Mouse (Mus musculus) lung, postnatal 10 days (tissue): Measurements from ENCODE around the gene Mtch2.
A peak's percentile ranks its signal among the peaks of the same experiment; 100 is the strongest.
"Not testable (repeated sequence)": the region's sequence is repeated elsewhere in the genome, so short reads cannot be mapped to it uniquely, and the experiment has no call there.

Experiments
- DNase-seq: peaks from one replicate; pipeline ENCODE4 v3.0.0; 2021

Mtch2 gene

GRCm38 (mm10) chr2:90866524-90866923 lies 19.6 kb downstream of the Mtch2 start:
- DNase-seq: peak; percentile 90

GRCm38 (mm10) chr2:90870136-90870601 lies 23.2 kb downstream of the Mtch2 start:
- DNase-seq: peak; percentile 51

- peak; percentile 60 for DNase-seq
These were observed 24.4 kb downstream of the Mtch2 start for GRCm38 (mm10) chr2:90871180-90871961.

DNA sequence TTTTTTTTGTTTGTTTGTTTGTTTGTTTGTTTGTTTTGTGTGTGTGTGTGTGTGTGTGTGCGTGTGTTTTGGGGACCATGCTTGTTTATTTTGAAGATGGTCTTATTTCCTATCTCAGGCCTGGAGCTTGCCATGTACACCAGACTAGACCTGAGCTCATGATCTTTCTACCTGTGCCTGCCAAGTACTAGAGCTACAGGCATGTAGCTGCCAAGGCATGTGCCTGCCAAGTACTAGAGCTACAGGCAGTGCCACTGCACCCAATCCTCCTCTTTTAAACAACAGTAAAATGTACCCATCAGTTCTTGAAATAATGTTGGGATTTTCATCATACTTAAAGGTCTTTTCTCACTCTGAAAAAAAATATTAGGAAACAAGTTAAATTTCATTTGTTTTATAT lies 27.1 kb downstream of the Mtch2 start:
- DNase-seq: no peak

DNA sequence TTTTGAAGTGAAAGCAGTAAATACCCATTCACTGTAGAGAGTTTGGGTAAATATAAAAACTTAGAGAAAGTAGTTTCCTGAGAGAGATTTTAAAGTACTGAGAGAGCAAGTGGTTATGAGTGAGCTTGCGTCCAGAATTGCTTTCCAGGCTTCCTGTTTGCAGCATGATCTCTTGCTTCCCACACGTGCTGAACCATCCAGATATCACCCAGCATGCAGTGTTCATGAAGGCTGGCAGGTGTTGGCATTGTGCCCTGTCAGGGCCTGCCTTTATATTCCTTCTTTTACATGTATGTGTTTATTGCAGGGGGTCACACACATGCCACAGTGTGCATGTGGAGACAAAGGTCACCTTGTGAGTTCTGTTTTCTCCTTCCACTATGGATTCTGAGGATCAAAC lies 28.3 kb downstream of the Mtch2 start:
- no peak for DNase-seq

DNA sequence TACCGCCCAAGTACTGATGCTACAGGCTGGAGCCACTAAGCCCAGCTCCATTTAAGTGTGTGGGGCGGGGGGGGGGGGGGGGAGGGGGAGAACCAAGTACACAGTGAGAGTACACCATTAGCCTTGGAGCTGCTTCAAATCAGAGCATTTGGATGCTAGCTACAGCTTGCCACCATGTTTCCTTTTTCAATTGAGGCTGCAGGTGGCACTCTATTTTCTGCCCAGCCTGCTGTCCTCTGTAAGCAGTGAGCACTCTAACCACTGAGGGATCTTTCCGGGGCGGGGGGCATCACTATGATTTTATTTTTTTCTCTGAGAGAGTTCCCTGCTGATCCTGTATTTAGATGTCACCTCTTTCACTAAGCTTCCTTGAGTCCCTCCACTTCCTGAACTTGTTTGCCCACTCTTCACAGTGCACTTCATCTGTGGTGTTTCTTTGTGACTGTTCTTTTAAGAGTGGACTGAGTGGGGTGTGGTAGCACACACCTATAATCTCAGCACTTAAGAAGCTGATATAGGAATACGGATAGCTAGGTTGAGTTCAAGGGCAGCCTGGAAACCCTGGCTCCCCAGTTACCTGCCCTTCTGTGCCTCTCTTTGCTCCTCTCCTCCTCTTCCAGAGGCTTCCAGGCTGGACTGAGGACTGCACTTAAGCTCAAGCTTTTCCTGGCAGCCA lies 30.8 kb downstream of the Mtch2 start:
- DNase-seq: no peak

- DNase-seq: no peak
These were observed 32.5 kb downstream of the Mtch2 start for GRCm38 (mm10) chr2:90879419-90879818.

- DNase-seq: no peak
These were observed 33.3 kb downstream of the Mtch2 start for GRCm38 (mm10) chr2:90880144-90880785.

DNA sequence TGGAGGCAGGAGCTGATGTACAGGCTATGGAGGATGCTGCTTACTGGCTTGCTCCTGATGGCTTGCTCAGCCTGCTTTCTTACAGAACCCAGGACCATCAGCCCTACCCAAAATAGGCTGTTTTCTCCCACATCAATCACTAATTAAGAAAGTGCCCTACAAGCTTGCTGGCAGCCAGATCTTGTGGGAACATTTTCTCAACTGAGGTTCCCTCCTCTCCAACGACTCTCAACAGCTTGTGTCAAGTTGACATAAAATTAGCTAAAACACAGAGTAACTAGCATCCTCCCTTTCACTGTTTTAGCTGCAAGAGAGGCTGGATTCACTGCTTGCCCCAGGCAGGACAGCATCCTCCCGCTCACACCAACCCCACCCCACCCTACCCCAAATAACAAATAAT lies 34.9 kb downstream of the Mtch2 start:
- DNase-seq: no peak

- peak; percentile 11 for DNase-seq
These were observed 38.5 kb downstream of the Mtch2 start, which contains the start of gene C1qtnf4 for GRCm38 (mm10) chr2:90885218-90886041. Gene C1qtnf4, plus strand, starts transcription at chr2:90885860.

- DNase-seq: no peak
These were observed 39.5 kb downstream of the Mtch2 start for GRCm38 (mm10) chr2:90886436-90886835.

DNA sequence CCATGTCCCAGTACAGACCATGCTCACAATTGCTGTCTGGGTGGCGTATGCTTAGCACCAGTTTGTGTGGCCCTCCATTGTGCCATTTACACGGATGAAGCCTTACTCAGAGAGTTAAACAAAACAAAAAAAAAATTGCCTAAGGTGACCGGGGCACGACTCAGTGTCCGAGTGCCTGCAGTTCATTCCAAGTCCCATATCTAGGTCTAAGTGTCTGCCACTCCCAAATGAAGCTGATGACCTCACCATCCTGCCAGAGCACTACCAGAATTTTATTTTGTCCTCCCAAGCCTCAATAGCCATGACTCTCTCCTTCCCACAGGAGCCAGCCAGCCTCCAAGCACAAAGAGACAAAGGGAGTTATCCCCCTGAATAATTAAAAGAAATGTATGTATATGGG lies 40.7 kb downstream of the Mtch2 start:
- no peak for DNase-seq

DNA sequence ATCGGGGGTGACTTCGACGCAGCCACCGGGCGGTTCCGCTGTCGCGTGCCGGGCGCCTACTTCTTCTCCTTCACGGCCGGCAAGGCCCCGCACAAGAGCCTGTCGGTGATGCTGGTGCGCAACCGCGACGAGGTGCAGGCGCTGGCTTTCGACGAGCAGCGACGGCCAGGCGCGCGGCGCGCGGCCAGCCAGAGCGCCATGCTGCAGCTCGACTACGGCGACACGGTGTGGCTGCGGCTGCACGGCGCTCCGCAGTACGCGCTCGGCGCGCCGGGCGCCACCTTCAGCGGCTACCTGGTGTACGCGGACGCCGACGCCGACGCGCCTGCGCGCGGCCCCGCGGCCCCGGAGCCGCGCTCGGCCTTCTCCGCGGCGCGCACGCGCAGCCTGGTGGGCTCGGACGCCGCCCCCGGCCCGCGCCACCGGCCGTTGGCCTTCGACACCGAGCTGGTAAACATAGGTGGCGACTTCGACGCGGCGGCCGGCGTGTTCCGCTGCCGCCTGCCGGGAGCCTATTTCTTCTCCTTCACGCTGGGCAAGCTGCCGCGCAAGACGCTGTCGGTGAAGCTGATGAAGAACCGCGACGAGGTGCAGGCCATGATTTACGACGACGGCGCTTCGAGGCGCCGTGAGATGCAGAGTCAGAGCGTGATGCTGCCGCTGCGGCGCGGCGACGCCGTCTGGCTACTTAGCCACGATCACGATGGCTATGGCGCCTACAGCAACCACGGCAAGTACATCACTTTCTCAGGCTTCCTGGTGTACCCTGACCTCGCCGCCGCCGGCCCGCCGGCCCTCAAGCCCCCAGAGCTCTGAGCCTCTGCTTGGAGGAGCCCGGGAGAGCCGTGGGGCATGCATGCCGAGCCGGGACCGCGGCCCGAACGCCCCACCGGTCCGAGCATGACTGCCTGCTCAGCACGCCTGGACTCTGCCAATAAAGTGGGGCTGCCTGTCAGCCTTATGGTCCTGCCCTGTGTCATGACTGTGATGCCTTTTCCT lies 42.9 kb downstream of the Mtch2 start:
- peak; percentile 40 for DNase-seq

DNA sequence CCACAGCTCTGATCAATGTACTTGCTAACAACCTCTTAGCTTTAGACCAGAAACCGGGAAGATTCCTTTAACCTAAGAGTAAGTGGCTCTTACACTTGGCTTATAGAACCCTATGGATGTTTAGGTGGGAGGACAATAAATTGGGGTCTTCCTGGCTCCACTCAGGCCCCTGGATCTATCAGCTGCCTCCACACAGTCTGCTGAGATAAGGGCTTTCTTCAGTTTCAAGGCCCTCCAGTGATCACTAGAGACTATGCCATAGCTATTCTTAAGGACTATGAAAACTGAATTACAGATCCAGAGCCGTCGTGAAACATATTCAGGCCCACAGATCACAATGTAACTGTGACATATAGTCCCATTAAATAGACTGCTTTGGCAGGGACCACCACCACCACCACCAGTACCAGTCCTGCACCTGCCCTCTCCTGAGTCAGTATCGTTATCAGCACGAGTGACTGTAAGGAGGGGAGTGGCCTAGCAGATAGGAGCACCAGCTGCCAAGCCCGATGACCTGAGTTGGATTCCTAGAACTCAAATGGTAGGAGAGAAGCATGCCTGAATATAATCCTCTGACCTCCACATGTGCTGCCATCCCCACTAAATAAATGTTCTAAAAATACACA lies 46.8 kb downstream of the Mtch2 start:
- DNase-seq: no peak

DNA sequence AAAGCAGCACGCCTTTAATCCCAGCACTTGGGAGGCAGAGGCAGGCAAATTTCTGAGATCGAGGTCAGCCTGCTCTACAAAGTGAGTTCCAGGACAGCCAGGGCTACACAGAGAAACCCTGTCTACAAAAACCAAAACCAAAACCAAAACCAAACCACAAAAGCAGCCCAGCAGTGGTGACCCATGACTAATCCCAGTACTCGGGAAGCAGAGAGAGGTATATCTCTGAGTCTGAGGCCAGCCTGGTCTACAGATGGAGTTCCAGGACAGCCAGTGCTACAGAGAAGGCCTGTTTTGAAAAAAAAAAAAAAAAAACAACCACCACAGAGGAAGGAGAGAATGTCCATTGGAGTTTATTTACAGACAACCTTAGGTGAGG lies 47.3 kb downstream of the Mtch2 start:
- DNase-seq: not testable (repeated sequence)

DNA sequence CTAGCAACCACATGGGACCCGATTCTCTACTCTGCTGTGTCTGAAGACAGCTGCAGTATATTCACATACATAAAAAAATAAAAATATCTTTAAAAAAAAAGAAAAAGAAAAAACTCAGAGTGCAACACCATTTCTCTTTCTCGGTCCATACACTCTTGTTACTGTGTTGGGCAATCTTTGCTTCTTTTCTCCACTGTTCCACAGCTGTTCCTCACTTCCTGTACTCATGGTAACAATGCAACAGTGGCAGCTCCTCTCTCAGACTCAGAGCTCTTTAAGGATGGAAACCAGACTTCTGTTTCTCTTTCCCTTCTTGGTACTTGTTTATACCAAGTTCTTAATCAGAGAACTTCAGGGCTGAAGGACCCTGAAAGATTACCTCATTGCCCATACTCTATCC lies 56.4 kb downstream of the Mtch2 start:
- no peak for DNase-seq

DNA sequence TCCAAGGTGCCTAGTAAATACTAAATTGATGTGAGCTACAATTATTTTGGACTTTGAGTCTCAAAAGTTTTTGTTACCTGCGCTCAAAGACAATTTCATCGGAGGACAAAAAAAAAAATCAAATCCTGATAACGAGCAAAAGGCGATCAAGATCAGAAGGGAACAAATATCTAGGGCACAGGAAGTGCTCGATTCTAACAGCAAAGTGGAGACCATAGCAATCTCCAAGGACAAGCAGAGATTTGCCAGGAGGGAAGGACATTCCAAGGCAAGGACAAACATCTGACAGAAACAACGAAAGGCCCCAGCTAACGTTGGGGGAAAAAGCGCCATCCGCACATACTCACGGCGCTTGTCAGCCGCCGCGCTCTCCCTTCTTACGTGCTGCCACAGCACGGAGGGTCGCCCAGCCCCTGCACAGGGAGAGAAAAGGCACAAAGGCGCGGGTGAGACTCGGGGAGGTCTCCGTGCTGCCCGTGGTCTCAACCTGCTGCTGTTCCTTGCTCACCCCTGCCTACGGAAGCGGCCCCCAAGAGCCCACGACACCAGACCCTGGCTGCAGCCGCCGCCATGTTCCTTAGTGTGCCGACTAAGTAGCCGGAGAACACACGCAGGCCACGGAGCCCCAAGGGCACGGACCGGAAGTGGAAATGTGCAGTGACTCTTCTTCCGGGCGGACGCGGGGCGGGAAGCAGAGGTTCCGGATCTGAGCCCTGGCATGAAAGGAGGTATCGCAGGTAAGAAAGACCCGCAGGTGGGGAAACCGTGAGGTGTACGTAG lies 57.3 kb downstream of the Mtch2 start, which contains the start of the genes Kbtbd4 and Ndufs3:
Gene Kbtbd4 (plus strand): TSS at position 665 of the 780 bp plus-strand sequence.
Gene Ndufs3 (minus strand): TSS at position 752 of the 780 bp plus-strand sequence.
- DNase-seq: peak; percentile 92

DNA sequence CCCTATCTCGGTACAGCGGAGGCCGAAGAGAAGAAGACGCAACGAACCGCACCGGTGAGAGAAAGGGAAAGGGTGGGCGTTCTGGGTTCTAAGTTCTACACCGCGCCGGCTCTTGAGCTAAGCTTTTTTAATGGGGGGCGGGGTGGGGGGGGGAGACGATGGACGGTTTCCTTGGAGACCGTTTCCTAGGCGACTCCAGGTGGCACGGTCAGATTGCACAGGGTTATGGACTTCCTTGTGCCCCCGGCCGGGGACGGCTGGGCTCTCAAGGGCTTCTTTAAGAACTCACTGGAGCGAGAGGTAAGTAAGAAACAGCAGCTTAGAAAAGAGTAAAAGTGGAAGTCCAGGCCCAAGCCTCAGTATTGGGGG lies 57.9 kb downstream of the Mtch2 start:
- DNase-seq: no peak

GRCm38 (mm10) chr2:90906721-90907120 lies 59.8 kb downstream of the Mtch2 start:
- DNase-seq: no peak

DNA sequence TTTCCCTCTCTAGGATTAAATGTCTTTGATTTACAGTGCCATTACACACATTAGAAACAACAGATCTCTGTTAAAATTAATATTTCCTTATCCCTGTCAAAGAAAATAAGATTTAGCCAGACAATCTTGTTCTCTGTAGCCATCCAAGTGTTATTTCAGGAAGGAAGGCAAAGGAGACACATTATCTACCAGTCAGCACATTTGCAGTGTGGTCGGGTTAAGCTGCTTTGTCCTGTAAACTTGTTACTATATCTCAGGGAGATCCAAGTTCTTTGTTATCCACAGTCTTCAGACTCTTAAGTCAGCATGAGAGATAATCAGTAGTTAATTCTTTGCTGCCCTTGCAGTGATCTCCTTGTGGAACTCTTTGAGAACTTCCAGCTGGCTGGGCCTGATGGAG lies 63.9 kb downstream of the Mtch2 start:
- DNase-seq: no peak
